Mouse (Mus musculus) skeletal muscle tissue, adult 2 months (tissue): ENCODE measurements at regions not wholly inside any gene's neighbourhood (a gene's known extent, or its start where the extent isn't known, plus 50 kb on each side); places are given as distances from the start of the nearest gene placed in this dataset.

Experiments used
- DNase-seq: peaks from one replicate; pipeline ENCODE4 v3.0.0-alpha.2; 2012; ENCODE audit warnings: low read depth, low spot score

DNA sequence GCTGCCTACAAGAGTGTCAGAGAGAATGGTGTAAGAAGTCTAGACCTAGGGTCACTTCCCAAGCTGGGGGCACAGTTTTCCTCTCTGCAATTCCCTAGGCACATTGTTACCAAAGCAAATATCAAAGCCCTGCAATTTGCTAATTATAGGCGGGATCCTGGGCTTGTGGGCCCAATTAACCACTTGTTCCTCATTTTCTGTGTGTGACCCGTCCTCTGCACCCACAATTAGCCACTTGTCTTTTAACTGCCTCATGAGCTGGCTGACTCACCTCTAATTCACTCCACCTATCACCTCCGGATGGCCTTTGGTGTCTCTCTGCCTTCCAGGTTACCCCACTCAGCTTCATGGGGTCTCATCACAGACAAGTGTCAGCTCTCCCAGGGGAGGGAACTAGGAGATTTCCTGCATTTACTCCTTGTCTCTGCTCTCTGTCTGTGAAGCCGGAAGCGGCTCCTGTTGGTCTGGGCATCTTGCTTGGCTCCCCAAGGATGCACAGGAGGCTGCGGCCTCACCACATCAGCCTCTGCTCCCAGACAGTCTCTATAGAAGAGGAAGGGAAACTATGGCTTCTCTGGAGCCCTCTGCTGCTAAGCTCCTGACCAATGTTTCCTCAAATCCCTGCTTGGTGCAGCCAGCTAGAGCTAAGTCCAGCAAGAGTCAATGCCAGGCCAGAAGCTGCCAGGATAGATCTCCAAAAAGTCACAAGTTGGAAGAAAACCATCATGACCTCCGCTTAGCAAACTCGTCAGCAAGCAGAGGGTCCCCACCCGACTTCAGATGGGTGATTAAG lies 73.2 kb upstream of the Hes1 start:
- no peak for DNase-seq

DNA sequence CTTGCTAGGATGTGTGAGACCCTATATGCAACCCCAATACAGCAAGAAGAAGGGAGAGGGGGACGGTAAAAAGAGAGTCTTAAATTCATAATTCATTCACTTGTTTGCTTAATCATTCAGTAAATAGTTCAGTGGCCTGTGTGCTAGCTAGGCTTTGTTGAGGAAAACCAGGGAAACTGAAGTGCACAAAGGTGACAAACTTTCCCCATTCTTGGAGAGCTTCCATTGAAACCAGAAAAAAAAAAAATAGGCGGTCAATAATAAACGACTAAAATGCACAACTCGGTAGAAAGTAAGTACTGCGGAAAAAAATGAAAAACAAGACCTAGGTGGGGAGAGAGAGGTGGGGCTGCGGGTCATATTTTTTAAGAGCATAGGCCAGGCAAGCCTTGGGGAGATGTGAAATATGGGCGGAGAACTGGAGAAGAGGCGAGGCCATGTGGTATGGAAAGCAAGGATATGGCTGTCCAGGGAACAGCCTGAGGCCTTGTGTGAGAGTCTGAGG lies 72.3 kb upstream of the Hes1 start:
- DNase-seq = no peak

DNA sequence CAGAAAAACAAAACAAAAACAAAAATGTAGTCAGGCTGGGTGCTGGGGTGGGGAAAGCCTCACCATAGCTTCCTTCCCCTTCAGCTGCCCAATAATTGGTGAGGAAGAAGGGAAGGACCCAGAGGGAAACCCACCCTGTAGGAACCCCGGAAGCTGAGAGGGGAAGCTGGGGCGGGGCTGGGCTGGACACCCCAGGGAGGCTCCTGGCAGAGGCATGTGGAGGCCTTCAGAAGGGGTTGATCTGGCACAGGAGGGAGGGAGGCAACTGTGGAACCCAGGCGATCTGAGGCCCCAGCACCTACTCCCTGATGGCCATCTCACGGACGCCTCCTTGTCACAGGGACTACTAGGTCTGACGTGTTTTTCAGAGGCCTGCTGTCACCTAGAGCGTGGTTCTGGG lies 71.1 kb upstream of the Hes1 start:
- DNase-seq = no peak

DNA sequence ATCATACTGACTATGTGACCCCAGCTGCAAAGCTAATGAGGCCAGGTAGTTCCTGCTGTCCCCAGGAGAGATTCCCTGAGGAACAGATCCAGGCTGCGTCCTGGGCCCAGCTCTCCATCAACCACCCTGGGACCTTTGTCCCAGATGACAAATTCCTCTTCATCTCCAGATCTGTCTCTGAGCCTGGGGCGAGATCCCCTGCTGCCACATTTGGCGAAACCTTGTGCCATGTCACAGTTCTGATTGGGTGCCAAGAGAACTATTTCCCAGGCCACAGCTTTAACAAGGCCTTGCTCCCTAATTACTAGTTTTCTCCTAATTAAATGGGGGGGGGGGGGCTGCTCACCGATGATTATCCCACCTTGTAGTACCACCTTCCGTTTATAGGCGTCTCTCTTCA lies 70.6 kb upstream of the Hes1 start:
- DNase-seq = no peak

DNA sequence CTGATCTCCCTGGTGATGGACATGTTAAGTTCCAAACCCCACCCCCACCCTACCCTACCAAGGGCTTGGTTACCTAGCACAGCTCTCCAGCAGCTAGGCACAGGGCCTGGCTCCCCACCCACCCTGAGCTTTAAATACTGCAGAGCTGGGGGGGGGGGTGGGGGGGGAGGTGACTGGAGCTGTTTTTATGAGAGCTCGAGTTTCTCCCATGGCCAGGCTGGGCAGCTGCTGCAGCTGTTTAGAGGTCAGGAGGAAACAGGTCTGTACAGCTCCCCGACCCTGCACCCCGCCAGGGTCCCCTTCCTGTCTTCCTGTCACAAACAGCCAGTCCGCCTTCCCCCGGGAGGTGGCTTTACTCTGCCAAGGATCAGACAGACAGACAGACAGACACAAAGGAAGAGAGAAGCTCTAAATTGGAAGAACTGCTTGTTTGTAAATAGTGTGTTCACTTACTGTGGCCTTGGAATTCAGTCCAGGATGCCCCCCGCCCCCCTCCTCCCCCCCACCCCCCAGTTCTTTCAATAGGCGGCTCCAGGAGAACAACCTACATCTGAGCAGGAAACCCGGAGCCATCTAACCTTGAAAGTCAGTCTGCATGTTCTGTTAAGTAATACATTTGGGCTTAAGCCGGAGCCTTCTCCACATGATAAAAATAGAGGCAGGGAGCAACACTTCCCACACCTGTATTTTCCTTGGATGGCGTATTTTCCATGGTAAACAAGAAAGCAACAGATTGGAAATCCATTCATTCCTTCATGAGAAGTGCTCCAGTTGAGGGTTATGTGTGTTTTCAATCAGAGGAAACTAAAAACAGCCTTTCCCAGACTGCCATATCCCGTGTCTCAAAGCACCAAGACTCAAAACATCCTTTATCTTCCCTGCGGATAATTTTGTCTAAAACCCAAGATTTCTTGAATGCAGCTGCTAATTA lies 67.8 kb upstream of the Hes1 start:
- DNase-seq = peak; percentile 90

DNA sequence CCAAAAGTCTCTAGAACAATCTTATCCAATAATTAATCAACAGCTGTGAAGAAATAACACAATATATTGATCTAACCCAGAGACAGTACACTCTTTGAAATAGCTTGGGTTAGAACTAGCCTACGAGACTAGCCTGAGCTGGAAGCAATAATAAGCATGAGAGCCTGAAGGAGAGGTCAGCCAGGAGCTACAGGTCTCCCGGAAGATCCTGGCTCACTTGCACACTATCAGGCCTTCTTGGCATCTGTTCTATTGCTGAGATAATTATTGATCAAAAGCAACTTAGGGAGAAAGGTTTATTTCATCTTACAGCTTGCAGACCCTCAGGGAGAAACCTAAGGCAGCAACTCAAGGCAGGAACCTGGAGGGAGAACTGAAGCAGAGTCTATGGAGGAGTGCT lies 64.0 kb upstream of the Hes1 start:
- no peak for DNase-seq

DNA sequence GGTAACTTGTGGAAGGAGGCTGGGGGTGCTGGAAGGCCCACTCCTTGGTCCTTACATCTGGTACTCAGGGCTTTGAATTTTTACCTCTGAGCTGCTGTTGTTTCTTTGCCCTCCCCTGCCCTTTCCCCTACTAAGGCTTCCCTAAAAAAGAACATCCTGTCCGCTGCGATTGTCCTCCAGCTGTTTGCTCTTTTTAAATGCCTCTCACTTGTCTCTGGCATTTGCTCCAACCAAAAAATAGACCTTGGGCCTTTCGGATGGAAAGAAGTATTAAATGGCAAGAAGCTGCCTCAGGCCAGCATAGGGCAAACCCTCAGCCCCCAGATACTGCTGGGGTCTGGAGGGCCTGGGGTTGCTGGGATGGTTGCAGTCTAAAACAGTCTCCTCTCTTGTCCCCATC lies 59.1 kb upstream of the Hes1 start:
- DNase-seq = no peak

DNA sequence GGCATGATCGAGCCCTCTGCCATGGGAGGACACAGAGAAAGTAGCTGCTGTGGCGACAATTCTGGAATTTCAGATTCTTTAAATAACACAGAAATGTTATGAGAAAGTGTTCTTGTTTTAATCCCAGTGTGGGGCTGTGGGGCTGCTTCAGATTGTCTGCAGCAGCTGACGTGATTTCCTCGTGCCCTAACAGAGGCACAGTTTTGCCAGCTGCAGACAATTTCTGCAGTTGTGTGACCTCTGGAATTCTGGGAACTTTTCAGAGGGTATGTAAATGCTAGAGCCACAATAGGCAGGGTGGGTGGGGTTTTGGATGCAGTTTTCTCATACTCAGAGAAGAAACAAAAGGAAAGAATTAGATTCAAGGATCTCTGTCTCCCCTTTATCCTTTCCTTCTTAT lies 57.4 kb upstream of the Hes1 start:
- DNase-seq = no peak

DNA sequence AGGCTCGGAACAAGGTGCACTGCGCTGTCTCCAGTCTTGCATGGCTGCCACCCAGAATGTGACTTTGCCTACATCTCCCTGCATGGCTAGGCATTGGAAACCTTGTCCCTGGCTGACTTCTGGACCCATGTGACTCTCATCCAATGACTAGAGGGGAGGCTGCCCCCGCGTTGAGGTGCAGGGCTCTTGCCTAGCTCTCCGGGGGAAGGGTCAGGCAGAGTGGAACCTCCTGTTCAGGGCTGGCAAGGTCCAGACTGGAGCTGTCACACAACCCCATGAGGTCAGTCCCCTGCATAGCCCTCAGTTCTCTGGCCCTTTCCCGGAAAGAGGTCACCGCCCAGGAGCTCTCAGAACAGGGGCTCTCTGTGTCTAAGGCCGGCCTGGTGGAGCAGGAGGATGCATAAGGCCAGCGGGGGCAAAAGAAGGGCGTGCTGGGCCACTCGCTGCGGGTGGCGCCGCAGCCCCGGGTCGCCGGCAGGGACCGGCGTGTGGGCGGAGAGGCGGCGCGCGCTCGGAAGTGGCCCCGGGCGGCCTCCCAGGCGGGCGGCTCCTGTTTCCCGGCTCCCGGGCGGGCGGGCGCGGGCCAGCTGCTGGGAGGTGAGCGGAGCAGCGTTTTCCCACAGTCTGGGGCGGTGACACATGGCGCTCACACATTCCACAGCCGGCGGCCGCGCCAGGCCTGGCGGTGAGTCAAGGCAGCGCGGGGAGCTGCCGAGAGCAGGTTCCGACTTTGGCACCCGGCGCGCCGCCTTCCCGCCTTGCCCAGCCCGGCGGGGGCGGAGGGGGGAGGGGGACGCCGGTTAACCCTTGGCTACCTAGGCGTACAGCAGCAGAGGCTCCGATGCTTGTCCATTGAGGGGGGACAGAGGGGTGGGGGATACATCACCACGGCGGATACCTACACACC lies 55.5 kb upstream of the Hes1 start:
- peak; percentile 94 for DNase-seq

DNA sequence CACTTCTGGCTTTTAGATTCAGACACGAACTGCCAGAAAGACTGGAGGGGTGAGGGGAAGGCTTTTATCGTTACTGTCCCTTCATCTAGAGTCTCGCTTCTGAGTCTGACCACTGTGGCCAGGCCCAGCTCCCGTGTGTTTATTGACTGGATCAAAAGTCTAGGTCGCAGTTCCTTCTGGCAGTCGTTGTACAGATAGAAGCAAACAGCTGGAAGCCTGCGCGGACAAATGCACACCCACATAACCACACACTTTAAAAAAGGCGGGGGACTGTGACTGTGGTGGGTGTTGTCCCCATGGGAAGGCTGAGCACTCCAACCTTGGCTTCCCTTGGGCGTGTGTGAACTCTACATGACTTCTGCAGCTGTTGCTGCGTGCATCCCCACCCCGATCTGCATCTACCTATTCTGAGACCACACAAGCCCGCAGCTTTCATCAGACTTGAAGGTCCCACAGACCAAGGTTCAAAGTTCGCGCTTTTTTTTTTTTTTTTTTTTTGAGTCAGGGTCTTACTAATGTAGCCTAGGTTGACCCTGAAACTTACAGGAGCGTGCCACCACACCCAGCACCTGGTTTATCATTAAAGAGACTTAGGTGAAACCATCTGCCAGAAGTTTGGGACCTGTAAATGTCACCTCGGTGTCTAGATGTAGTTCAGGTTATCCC lies 54.5 kb upstream of the Hes1 start:
- DNase-seq = peak; percentile 49

DNA sequence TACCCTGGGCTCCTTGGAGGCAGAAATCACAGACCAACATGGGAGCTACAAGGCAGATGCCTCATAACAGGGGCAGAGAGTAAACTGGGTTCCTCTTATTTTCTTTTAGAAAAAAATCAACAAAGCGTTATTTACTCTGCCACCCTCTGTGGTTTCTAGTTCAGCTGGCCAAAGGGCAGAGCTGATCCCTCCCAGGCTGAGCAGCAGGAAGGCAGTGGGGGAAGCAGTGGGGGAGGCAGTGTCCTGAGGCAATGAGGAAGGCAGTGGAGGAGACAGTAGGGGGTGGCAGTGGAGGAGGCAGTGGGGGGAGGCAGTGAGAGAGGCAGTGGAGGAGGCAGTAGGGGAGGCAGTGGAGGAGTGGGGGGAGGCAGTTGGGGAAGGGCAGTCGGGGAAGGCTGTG lies 51.1 kb upstream of the Hes1 start:
- no peak for DNase-seq

DNA sequence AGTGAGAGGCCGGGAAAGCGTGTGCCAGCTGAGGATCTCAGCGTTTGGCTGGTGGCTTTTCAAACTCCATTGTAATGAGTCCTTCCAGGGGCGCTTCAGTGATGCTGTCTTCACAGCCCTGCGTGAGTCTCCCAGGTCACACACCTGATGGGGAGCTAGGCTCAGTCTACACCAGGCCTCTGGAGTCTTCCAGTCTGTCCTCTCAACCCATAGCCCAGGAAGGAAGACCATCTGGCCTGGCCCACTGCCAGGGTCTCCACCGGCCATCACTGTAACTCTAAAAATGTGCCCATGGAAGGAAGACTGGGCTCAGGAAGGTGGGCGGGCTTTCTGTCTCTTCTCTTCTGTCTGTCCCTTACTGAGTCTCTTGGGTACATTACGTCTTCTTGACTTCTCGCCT lies 50.2 kb upstream of the Hes1 start:
- no peak for DNase-seq
